Mouse (Mus musculus): ENCODE measurements at regions not wholly inside any gene's neighbourhood (a gene's known extent, or its start where the extent isn't known, plus 50 kb on each side); places are given as distances from the start of the nearest gene placed in this dataset.

- no peaks in the 10 kb centered on the region for H3K4me1 ChIP-seq (replicated peaks; ENCODE audit: control insufficient read depth, insufficient read depth, low read length)
- no peaks in the 10 kb centered on the region for H3K9me3 ChIP-seq (ENCODE audit: control insufficient read depth, low read length)
- no peak overlapping the region for H3K27ac ChIP-seq (ENCODE audit: low read depth, low read length)
- DNase-seq (ENCODE audit: low spot score) (no peak), ATAC-seq (ENCODE audit: low FRiP score) (no peak)
- no peaks in the 10 kb centered on the region for H3K36me3 ChIP-seq (ENCODE audit: control insufficient read depth, insufficient read depth, low read length)
- H3K4me2 ChIP-seq (replicated peaks; ENCODE audit: low read depth, low read length) = no peak overlapping the region
- no peaks in the 10 kb centered on the region for H3K27me3 ChIP-seq (ENCODE audit: control insufficient read depth, insufficient read depth, low read length)
- H3K4me3 ChIP-seq (ENCODE audit: low read depth, low read length) = no peak overlapping the region
- no peak overlapping the region for H3K9ac ChIP-seq (ENCODE audit: low read depth, low read length)
- 89% methylated on average over 2 of the region's 2 CpGs for WGBS
Measured at GRCm38 (mm10) chr7:76170481-76170880, 59.2 kb upstream of the Agbl1 start.

GRCm38 (mm10) chr7:76176235-76176634, 53.5 kb upstream of the Agbl1 start:
- Histone ChIP-seq H3K4me2 (replicated peaks; ENCODE audit: low read depth, low read length) (no peak overlapping the region), H3K9me3 (ENCODE audit: control insufficient read depth, low read length) (no peaks in the 10 kb centered on the region), H3K27me3 (ENCODE audit: control insufficient read depth, insufficient read depth, low read length) (no peaks in the 10 kb centered on the region), H3K27ac (ENCODE audit: low read depth, low read length) (no peak overlapping the region), H3K9ac (ENCODE audit: low read depth, low read length) (no peak overlapping the region), H3K36me3 (ENCODE audit: control insufficient read depth, insufficient read depth, low read length) (no peaks in the 10 kb centered on the region), H3K4me1 (replicated peaks; ENCODE audit: control insufficient read depth, insufficient read depth, low read length) (no peaks in the 10 kb centered on the region), H3K4me3 (ENCODE audit: low read depth, low read length) (no peak overlapping the region)
- 87% methylated on average over 5 of the region's 5 CpGs for WGBS
- DNase-seq (ENCODE audit: low spot score) = no peak
- ATAC-seq (ENCODE audit: low FRiP score) = no peak

GRCm38 (mm10) chr7:76177420-76177819, 52.3 kb upstream of the Agbl1 start:
- DNase-seq (ENCODE audit: low spot score) (peak; percentile 2), ATAC-seq (ENCODE audit: low FRiP score) (no peak)
- 64% methylated on average over 2 of the region's 2 CpGs for WGBS
- H3K9me3 ChIP-seq (ENCODE audit: control insufficient read depth, low read length) = no peaks in the 10 kb centered on the region
- no peak overlapping the region for H3K4me3 ChIP-seq (ENCODE audit: low read depth, low read length)
- H3K27ac ChIP-seq (ENCODE audit: low read depth, low read length) = no peak overlapping the region
- H3K27me3 ChIP-seq (ENCODE audit: control insufficient read depth, insufficient read depth, low read length) = no peaks in the 10 kb centered on the region
- no peaks in the 10 kb centered on the region for H3K36me3 ChIP-seq (ENCODE audit: control insufficient read depth, insufficient read depth, low read length)
- H3K4me2 ChIP-seq (replicated peaks; ENCODE audit: low read depth, low read length) = no peak overlapping the region
- no peaks in the 10 kb centered on the region for H3K4me1 ChIP-seq (replicated peaks; ENCODE audit: control insufficient read depth, insufficient read depth, low read length)
- H3K9ac ChIP-seq (ENCODE audit: low read depth, low read length) = no peak overlapping the region
